Mouse (Mus musculus): ENCODE results near the gene Sbk3.
"Not testable (repeated sequence)": the region's sequence is repeated elsewhere in the genome, so short reads cannot be mapped to it uniquely, and the experiment has no call there.

Gene Sbk3

GRCm38 (mm10) chr7:4971068-4971467 is at the start of gene Sbk3:
Gene Sbk3, minus strand, starts transcription at chr7:4971168.
- no peak for DNase-seq (ENCODE audit: low spot score in 2 of 2)

DNA sequence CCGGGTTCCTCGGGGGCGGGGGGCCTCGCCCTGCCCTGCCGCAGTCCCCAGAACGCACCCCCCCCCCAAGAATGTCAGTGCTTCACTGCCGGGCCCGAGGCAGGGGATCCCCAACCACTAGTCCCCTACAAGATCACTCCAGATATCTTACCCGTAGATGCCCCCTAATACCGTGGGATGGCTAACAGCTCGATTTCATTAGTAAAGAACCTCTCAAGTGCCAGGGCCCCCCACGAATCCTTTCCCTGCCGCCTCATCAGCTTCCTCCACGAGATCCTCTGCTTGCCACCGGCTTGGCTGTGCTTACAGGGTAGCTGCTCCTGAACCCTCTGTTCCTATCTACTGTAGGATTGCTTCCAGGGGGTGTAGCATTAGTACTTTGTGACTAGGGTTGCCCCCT is 49.7 kb upstream of the Sbk3 start:
- DNase-seq (ENCODE audit: low spot score in 2 of 2): no peak

- DNase-seq (ENCODE audit: low spot score in 2 of 2): peak; percentile 96 to 97
These were observed 49.2 kb upstream of the Sbk3 start, which contains the start of the genes Zfp865 and Ccdc106 for GRCm38 (mm10) chr7:5020000-5020681. Gene Zfp865, plus strand, starts transcription at chr7:5020376. Gene Ccdc106, plus strand, starts transcription at chr7:5020553.

DNA sequence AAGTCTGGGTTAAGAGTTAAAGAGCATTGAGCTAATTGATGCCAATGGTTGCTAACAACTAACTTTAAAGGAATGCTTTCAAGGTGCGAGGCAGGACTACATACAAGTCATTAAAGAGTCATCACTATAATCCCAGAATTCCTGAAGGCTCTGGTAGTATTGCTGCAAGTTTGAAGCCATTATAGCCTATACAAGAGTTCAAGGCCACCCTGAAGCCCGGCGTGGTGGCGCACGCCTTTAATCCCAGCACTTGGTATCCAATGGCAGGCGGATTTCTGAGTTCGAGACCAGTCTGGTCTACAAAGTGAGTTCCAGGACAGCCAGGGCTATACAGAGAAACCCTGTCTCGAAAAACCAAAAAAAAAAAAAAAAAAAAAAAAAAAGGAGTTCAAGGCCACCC is 48.6 kb upstream of the Sbk3 start:
- DNase-seq (ENCODE audit: low spot score in 2 of 2): not testable (repeated sequence)

GRCm38 (mm10) chr7:5017931-5018330 is 47.0 kb upstream of the Sbk3 start:
- no peak for DNase-seq (ENCODE audit: low spot score in 2 of 2)

GRCm38 (mm10) chr7:5017352-5017751 is 46.4 kb upstream of the Sbk3 start:
- no peak for DNase-seq (ENCODE audit: low spot score in 2 of 2)

DNA sequence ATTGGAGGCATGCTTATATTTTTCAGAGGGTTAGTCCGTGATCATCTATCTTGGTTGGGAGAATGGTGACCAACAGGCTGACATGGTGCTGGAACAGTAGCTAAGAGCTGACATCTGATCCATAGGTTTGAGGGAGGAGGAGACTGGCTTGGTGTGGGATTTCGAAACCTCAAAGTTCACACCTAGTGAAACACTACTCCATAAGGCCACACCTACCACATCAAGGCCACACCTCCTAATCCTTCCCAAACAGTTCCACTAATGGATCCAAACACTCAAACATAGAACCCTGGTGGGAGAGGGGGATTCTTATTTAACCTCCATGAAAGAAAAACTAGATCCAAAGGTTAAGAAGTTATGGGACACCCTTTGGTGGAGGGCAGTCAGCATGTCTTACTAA is 46.0 kb upstream of the Sbk3 start:
- no peak for DNase-seq (ENCODE audit: low spot score in 2 of 2)

- DNase-seq (ENCODE audit: low spot score in 2 of 2): no peak
These were observed 45.1 kb upstream of the Sbk3 start for GRCm38 (mm10) chr7:5016057-5016456.

DNA sequence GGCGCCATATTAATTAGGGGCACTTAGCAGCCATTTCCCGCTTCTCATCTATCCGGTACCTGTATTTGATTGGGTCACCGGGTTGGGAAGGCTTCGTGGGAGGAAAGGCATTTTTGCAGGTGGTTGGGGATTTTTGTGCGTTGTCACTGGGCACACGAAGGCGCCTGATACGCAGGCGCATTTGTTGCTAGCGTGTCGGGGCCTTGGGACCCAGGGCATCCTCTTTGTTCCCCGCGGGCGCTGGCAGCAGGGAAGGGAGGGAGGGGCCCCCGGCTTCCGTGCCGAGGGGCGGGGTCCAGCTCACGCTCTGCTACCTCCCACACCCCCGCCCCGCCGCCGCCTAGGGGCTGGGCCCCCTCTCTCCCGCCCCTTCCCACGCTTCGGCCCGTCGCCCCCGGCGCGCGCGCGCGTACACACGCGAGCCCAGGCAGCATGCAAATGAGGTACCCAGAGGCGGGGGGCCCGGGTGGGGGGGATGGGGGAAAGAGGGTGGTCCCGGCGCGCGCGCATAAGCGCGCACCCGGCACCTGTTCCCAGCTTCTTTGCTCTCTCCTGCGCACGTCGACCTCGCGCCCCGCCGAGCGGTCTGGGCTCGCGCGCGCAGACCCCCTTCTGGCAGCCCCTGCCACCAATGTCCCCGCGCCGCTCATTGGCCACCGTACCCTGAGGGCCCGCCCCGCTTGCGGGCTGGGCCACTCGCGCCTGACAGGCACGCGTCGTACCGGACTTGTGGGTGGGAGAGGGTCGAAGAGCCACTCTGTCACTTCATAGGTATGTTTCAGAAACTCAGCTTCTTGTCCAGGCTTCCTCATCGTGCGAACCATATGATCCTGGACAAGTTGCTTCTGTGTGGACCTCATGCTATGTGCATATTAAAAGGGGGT is 44.4 kb upstream of the Sbk3 start, which contains the start of gene Gm44973:
Gm44973 (plus strand) TSS at position 379 of the 884 bp plus-strand sequence.
- peak; percentile 81 for DNase-seq (ENCODE audit: low spot score in 2 of 2)

- DNase-seq (ENCODE audit: low spot score in 2 of 2): peak; percentile 95 to 97
These were observed 43.5 kb upstream of the Sbk3 start, which contains the start of the genes Zfp524 and Fiz1 for GRCm38 (mm10) chr7:5014251-5015117. Gene Zfp524, plus strand, starts transcription at chr7:5014415. Gene Fiz1, minus strand, starts transcription at chr7:5014697.

- no peak for DNase-seq (ENCODE audit: low spot score in 2 of 2)
These were observed 41.9 kb upstream of the Sbk3 start for GRCm38 (mm10) chr7:5012681-5013513.

GRCm38 (mm10) chr7:5008229-5008628 is 37.3 kb upstream of the Sbk3 start:
- DNase-seq (ENCODE audit: low spot score in 2 of 2): no peak

DNA sequence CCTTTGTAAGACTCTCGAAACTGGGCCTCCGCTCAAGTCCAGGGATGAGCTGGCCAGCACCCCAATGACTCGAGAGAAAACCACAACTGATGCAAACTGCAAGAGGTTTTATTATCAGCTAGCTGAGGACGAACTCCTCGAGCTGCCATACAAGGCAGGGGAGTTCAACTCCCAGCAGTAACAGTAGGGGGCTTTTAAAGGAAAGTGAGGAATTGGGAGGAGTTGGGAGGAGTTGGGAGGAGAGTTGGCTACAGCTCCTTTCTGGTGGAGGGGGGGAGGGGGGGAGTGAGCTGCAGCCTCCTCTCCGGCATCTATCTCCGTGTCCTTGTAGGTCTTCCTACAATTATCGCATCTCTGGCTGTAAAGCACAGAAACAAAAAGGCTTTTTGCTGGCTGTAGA is 31.9 kb upstream of the Sbk3 start:
- DNase-seq (ENCODE audit: low spot score in 2 of 2): not testable (repeated sequence)

GRCm38 (mm10) chr7:4999876-5000275 is 28.9 kb upstream of the Sbk3 start:
- DNase-seq (ENCODE audit: low spot score in 2 of 2): no peak

DNA sequence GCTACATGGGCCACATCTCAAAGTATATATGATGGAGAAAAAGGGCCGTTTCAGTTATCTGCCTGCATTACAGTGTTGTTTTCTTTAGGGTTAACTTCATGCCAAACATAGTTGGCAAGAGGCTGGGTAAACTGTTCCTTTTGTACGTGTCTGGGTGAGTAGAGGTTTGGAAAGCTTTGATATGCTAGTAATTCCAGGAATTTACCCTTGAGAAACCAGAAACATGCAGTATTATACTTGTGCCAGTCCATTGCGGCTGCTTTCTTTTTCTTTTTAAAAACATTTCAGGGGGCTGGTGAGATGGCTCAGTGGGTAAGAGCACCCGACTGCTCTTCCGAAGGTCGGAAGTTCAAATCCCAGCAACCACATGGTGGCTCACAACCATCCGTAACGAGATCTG is 26.0 kb upstream of the Sbk3 start:
- DNase-seq (ENCODE audit: low spot score in 2 of 2): no peak

GRCm38 (mm10) chr7:4996003-4996895 is 25.3 kb upstream of the Sbk3 start, which contains the start of gene Zfp579:
Gene Zfp579, minus strand, starts transcription at chr7:4996158.
- peak; percentile 47 to 73 for DNase-seq (ENCODE audit: low spot score in 2 of 2)

DNA sequence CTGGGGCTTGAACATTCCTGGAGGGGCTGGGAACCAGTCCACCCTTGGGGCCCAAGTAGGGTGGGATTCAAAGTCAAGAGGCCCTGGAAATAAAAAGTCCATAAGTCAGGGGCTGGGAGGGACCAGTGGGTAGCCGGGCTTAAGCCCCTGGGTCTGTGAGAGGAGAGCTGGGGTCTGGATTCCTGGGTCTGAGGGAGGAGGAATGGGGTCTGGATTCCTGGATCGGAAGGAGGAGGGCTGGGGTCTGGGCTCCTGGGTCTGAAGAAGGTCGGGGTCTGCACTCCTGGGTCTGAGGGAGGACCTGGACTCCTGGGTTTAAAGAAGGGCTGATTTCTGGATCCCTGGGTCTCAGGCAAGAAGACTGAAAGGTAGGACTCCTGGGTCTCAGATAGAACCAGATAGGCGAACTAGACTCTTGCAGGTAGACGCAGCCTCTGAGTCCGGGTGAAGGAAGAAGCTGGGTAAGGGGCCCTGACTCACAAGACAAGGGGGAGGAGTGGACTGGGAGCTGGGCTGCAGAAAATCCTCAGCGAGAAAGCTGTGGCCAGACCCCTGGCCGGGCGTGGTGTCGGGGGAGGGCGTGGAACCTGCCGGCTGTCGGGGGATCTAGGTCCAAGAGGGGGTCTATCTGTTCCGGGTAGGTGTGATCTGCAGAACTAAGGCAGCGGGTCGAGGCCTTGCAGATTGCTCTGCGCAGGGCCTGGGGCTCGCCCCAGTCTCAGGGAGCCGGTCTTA is 24.5 kb upstream of the Sbk3 start:
- no peak for DNase-seq (ENCODE audit: low spot score in 2 of 2)

- no peak for DNase-seq (ENCODE audit: low spot score in 2 of 2)
These were observed 23.2 kb upstream of the Sbk3 start for GRCm38 (mm10) chr7:4993999-4994788.

All from spleen, postnatal 14 days (tissue).